Mouse (Mus musculus) cerebellum, adult 2 months (tissue): ENCODE measurements around the gene Wwox.

ENCODE experiments used
- CTCF ChIP-seq: fragments of 200-500 bp; IDR thresholded peaks from 2 replicates; pipeline ENCODE4 v1.5.1; 2011; ENCODE audit warnings: low read depth, mild to moderate bottlenecking, control low read depth, low read length, moderate library complexity, borderline replicate concordance; ENCODE audit not compliant: insufficient read depth
- POLR2A ChIP-seq: fragments of 200-500 bp; IDR thresholded peaks from 2 replicates; pipeline ENCODE4 v1.6.1; 2011; ENCODE audit warnings: low read length, control low read depth, borderline replicate concordance; ENCODE audit not compliant: insufficient read depth

DNA sequence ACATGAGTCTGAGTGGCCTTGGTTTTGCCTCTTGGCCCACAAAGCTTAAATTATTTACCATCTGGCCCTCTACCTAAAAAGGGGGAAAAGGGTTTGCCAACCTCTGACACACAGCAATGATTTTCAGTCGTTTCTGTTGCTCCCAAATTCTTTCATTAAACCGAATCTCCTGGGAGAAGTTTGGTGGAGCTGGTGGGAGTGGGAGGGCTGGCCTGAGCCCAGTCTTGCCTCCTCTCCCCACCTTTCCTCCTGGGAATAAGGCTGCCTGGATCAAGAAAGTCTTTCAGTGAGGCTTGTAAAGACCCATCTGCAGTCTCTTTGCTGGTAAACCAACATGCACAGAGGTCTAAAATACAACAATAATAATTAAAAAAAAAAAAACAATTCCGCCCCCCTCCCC is 113.2 kb downstream of the Wwox start:
- TF ChIP-seq CTCF, result no peak
- no peak for TF ChIP-seq POLR2A
